Mouse (Mus musculus) neural tube, embryonic 14.5 days (tissue): ENCODE results near the gene Nps. TPM values are rescaled to one million over a fixed set of nuclear protein-coding genes. Genes with fewer than 3 reads are reported as not detected.

ENCODE experiments used
- ATAC-seq: fragments of 200-750 bp; cut with Nextera tagmentation; 2 replicates; pipeline ENCODE4 v1.8.0; 2017; ENCODE audit warnings: low read depth, mild to moderate bottlenecking, moderate TSS enrichment, moderate library complexity
- H3K27ac ChIP-seq: fragments of 300-500 bp; sonication (generic); 2 replicates; pipeline ENCODE4 v1.5.1; 2014; ENCODE audit warnings: low read depth, mild to moderate bottlenecking, control low read depth, low read length, moderate library complexity, mixed read lengths
- H3K27me3 ChIP-seq: fragments of 300-500 bp; sonication (generic); 2 replicates; pipeline ENCODE4 v1.6.1; 2014; ENCODE audit warnings: low read length; ENCODE audit not compliant: control insufficient read depth, insufficient read depth
- H3K36me3 ChIP-seq: fragments of 300-500 bp; sonication (generic); 2 replicates; pipeline ENCODE4 v1.6.1; 2014; ENCODE audit warnings: low read length, mixed read lengths; ENCODE audit not compliant: control insufficient read depth, insufficient read depth
- H3K4me1 ChIP-seq: fragments of 300-500 bp; sonication (generic); 2 replicates; pipeline ENCODE4 v1.6.1; 2014; ENCODE audit warnings: low read length; ENCODE audit not compliant: control insufficient read depth, insufficient read depth
- H3K4me2 ChIP-seq: fragments of 300-500 bp; sonication (generic); 2 replicates; pipeline ENCODE4 v1.6.1; 2014; ENCODE audit warnings: mild to moderate bottlenecking, low read depth, low read length, control low read depth
- H3K4me3 ChIP-seq: fragments of 300-500 bp; sonication (generic); 2 replicates; pipeline ENCODE4 v1.5.1; 2014; ENCODE audit warnings: low read depth, low read length, control low read depth, mixed read lengths
- H3K9ac ChIP-seq: fragments of 300-500 bp; sonication (generic); replicated peaks from 2 replicates; pipeline ENCODE4 v1.6.1; 2014; ENCODE audit warnings: low read depth, mild to moderate bottlenecking, control low read depth, low read length, mixed read lengths
- H3K9me3 ChIP-seq: fragments of 300-500 bp; sonication (generic); 2 replicates; pipeline ENCODE4 v1.6.1; 2016; ENCODE audit warnings: low read length; ENCODE audit not compliant: control insufficient read depth
- WGBS: fragments of 180-500 bp; shearing (Covaris S2); extraction: QIAGEN DNeasy Blood & Tissue Kit; methylation state at CpG from one replicate; pipeline ENCODE4 v1.1.7; 2014; 5-methylcytosine and 5-hydroxymethylcytosine counted together
- polyA plus RNA-seq: library from polyadenylated mRNA; unstranded; fragments of >200 nt; fragmentation: Nextera tagmentation; extraction: Ambion mirVana; gene quantifications from 2 replicates; pipeline ENCODE4 v1.2.1, GENCODE M21; 2014

The Nps gene
- polyA plus RNA-seq, 1 experiment from 2014 or later, result not detected

DNA sequence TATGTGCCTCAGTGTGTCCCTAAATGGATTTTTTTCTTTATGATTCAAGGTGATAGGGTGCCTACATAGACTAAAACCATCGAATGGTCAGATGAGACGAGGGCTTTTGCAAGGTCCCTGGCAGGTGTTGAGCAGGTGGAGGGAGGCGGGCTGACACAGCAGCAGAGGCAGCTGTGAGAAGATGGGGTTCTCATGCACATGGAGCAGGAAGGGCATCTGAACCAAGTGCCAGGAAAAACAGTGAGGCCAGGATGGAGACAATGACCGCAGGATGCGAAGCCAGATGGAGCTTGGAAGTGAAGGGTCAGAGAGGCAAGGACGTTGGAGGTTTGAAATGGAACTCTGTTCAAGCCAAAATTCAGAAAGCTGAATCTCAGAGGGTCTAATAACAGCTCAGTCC is 18.5 kb upstream of the Nps start:
- WGBS, result 88% methylated on average over 6 of the region's 6 CpGs
- no peak for ATAC-seq
- Histone ChIP-seq H3K4me3 (no peak overlapping the region), H3K4me1 (no peaks in the 10 kb centered on the region), H3K9me3 (no peaks in the 10 kb centered on the region), H3K4me2 (no peak overlapping the region), H3K27ac (no peak overlapping the region), H3K9ac (no peak overlapping the region), H3K27me3 (no peaks in the 10 kb centered on the region), H3K36me3 (no peaks in the 10 kb centered on the region)

DNA sequence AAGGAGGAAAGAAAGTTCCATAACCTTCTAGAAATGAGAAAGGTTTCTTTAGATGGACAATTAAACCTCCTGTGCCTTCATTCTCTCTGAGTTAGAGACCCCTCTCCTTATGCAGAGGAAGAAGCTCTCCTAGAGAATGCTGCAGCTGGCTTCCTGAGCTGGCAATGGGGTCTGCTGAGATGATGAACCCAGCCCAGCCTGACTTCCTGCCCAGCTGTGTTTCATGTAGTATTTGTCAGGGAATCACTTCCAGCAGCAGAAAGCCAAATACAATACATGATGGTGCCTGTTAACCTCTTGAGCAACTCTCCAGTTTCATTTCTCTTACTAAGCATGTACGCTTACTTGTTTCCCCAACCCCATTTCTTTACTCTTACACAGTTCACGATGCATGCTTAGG is 17.9 kb upstream of the Nps start:
- Histone ChIP-seq H3K4me3 (no peak overlapping the region), H3K27me3 (no peaks in the 10 kb centered on the region)
- ATAC-seq, result no peak

DNA sequence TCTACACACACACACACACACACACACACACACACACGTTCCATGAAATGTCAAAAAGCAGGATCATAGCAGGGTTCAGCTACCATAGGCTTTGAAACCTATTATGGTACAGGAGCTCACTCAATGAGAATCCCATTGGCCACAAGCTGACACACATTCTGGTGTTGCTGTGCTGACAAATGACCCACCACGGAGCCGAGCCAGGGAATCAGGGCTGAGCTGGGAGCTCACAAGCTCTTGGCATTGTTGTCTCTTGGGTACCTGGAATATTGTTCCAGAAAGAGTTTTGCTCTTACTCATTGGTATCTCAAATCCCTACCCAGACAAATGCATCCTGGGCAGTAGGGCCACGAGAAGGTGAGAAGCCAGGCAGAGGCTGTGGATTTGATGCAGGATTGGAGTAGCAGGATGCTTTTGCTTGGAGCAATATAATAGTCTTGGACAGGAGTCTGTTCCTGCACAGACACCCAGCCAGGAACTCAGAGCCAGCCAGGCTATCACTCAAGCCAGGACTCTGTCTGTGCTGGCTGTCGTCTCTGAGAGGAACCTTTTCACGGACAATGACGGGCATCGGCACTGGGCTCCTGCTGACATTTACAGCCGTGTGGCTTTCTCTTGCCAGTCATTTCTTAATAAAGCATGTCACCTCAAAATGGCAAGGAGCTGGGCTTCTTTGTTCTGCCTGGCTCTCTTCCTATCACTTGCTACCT is 14.2 kb upstream of the Nps start:
- ATAC-seq, result no peak
- H3K9ac ChIP-seq, result no peak overlapping the region
- no peaks in the 10 kb centered on the region for H3K9me3 ChIP-seq
- H3K4me1 ChIP-seq, result no peaks in the 10 kb centered on the region
- WGBS, result 45% methylated on average over 9 of the region's 9 CpGs
- no peak overlapping the region for H3K4me3 ChIP-seq
- H3K27me3 ChIP-seq, result no peaks in the 10 kb centered on the region
- no peak overlapping the region for H3K27ac ChIP-seq
- no peak overlapping the region for H3K4me2 ChIP-seq
- no peaks in the 10 kb centered on the region for H3K36me3 ChIP-seq

More for the DNA sequence above, 17.9 kb upstream of the Nps start:
- no peaks in the 10 kb centered on the region for H3K4me1 ChIP-seq
- H3K9ac ChIP-seq, result no peak overlapping the region
- H3K9me3 ChIP-seq, result no peaks in the 10 kb centered on the region
- 87% methylated on average over 2 of the region's 2 CpGs for WGBS
- no peak overlapping the region for H3K4me2 ChIP-seq
- H3K27ac ChIP-seq, result no peak overlapping the region
- H3K36me3 ChIP-seq, result no peaks in the 10 kb centered on the region

DNA sequence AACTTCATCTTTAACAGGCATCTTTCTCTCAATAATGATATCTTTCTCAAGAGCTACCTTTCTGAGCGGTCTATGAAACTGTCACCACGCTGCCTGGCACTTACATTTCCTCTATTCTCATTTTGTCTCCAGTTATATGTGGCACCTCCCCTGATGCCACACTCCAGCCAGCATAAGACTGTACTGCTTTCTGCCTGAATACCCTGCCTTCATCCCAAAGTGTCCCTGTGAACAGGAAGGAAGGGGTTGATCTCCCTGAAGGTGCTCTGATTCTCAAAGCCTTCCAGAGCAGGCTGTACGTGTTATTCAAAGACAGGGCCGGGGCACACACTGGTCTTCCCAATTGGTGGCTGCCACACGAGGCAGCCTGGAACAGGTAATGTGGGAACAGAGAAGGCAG is 12.1 kb upstream of the Nps start:
- Histone ChIP-seq H3K27ac (no peak overlapping the region), H3K36me3 (no peaks in the 10 kb centered on the region), H3K9me3 (no peaks in the 10 kb centered on the region), H3K4me2 (no peak overlapping the region), H3K4me1 (no peaks in the 10 kb centered on the region), H3K27me3 (no peaks in the 10 kb centered on the region), H3K9ac (no peak overlapping the region), H3K4me3 (no peak overlapping the region)
- no peak for ATAC-seq
- 90% methylated on average over 5 of the region's 5 CpGs for WGBS

DNA sequence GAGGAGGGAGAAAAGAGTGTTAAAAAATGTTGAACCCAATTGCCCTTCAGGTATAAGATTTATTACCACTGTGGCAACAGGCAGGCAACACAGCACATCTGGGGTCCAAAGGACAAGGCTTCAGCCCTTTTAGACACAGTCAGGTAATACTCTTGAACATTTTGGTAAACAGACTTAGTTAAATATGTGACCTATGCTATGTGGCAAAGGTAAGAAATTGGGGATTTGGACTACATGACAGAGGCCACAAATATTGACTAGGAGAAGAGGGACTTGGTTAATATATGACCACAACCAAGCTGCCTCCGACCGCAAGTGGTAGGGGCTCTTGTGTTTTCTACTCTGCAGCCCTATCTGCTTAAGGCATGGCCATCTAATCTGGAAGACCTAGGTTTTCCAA is 5.3 kb upstream of the Nps start:
- Histone ChIP-seq H3K4me2 (no peak overlapping the region), H3K9ac (no peak overlapping the region), H3K27ac (no peak overlapping the region), H3K4me3 (no peak overlapping the region), H3K9me3 (no peaks in the 10 kb centered on the region), H3K4me1 (no peaks in the 10 kb centered on the region), H3K36me3 (no peaks in the 10 kb centered on the region), H3K27me3 (no peaks in the 10 kb centered on the region)
- ATAC-seq, result no peak
- 94% methylated on average over 2 of the region's 2 CpGs for WGBS

DNA sequence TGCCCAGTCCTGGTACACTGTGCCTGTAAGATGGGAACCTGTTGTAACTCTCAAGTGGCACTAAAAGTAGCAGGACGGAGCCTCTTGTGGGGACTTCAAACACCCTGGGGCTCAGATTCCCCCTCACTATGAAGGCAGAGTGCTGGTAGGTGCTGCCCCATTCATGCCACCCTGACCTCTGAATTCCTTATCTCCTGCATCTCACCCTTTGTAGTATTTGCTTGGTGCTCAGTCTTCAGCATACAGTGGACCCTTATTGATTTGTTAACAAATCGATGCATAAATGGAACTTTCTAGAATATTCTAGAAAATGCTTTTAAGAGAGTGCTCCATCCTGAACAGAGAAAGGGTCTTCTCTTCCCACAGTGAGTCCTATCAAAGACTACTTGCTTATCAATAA is 4.1 kb upstream of the Nps start:
- Histone ChIP-seq H3K9ac (no peak overlapping the region), H3K36me3 (no peaks in the 10 kb centered on the region), H3K9me3 (no peaks in the 10 kb centered on the region), H3K27ac (no peak overlapping the region), H3K4me2 (no peak overlapping the region), H3K4me3 (no peak overlapping the region), H3K4me1 (no peaks in the 10 kb centered on the region), H3K27me3 (no peaks in the 10 kb centered on the region)
- ATAC-seq, result no peak
- WGBS, result 95% methylated on average over 2 of the region's 2 CpGs

DNA sequence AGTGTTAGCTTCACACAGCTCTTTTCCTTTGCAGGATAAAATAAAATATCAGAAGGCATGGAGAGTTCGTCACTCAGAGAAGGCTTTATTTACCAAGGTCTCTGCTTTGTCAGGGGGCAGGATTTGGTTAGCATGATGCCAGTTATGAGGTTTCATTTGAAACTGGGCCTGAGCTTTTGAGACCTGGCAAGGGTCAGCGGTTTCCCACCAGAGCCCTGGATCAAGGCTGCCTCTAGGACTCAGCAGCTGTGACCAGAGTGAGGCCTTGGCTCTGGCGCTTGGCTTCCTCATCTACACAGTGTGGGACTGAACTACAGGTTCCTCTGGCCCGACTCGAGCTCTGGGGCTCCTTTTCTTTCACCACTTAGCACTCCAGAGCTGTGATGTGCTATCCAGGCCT is 12.5 kb downstream of the Nps start:
- H3K36me3 ChIP-seq, result no peaks in the 10 kb centered on the region
- ATAC-seq, result no peak
- H3K4me2 ChIP-seq, result no peak overlapping the region
- no peak overlapping the region for H3K4me3 ChIP-seq
- H3K27me3 ChIP-seq, result no peaks in the 10 kb centered on the region
- no peaks in the 10 kb centered on the region for H3K4me1 ChIP-seq
- H3K9me3 ChIP-seq, result no peaks in the 10 kb centered on the region
- no peak overlapping the region for H3K9ac ChIP-seq
- H3K27ac ChIP-seq, result no peak overlapping the region
- 88% methylated on average over 5 of the region's 5 CpGs for WGBS

DNA sequence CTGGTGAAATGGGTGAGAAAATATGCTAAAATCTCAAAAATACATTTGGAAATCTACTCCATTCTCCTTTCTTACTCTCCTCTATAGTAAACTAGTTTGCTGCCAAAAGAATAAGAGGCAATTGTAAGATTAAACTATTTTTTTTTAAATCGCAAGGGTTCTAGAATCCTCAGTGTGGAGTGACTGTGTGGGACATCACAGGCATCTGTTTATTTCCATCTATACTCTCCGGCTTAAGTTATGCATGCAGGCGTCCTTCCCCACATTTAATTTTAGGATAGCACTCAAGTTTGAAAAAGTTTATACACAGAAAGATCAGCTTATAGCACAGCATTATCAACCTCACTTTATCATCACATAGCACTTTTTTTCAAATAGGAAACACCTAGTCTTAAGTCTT is 24.7 kb downstream of the Nps start:
- H3K9me3 ChIP-seq, result no peaks in the 10 kb centered on the region
- no peak overlapping the region for H3K27ac ChIP-seq
- no peaks in the 10 kb centered on the region for H3K27me3 ChIP-seq
- no peak for ATAC-seq
- H3K4me3 ChIP-seq, result no peak overlapping the region
- WGBS, result 95% methylated on average over 3 of the region's 3 CpGs
- no peaks in the 10 kb centered on the region for H3K4me1 ChIP-seq
- no peak overlapping the region for H3K9ac ChIP-seq
- H3K4me2 ChIP-seq, result no peak overlapping the region
- H3K36me3 ChIP-seq, result no peaks in the 10 kb centered on the region

DNA sequence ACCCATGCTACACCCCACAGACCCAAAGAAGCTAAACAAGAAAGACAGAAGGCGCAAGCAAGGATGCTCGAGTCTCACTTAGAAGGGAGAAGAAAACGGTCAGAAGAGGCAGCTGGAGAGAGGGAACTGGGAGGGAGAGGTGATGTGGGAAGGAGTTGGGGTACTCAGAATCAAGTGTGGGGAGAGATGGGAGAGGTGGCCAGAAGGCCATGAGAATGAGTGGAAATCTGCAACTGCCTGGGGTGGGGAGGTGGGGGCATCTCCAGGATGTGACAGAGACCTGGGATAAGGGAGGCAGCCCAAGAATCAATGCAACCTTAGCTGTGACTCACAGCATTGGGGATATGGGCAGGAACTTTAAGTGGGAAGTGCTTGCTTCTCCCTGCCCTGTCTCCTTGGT is 31.5 kb downstream of the Nps start:
- Histone ChIP-seq H3K9ac (no peak overlapping the region), H3K27me3 (no peaks in the 10 kb centered on the region), H3K4me3 (no peak overlapping the region), H3K4me2 (no peak overlapping the region), H3K4me1 (no peaks in the 10 kb centered on the region), H3K9me3 (no peaks in the 10 kb centered on the region), H3K27ac (no peak overlapping the region), H3K36me3 (no peaks in the 10 kb centered on the region)
- ATAC-seq, result no peak
- WGBS, result 95% methylated on average over 3 of the region's 3 CpGs
